ENCODE assay signal across 17 mouse cellular contexts in genomic region chr10:42245636-42246035, GRCm38 (mm10). TPM values are rescaled to one million over a fixed set of nuclear protein-coding genes. Genes with fewer than 3 reads are reported as not detected.
DNase-seq lines count a peak whose midpoint lies in the region; ATAC-seq and TF ChIP-seq lines count a peak whose summit lies in the region.
"Had no signal": no experiment of that assay in that cellular context is flagged by ENCODE, and none has a peak within 500 bp of the region (broad histone marks: within the 10 kb centered on the region; RNA-seq: fewer than 3 reads in every experiment).

No protein-coding gene starts in this region.

- no peak for ATAC-seq in liver, embryonic 11.5 days (replicated peaks; ENCODE audit: low FRiP score)
- no peak for ATAC-seq in limb, embryonic 15.5 days (ENCODE audit: insufficient number of reproducible peaks, low FRiP score, low TSS enrichment, low read depth)
- ATAC-seq in liver, postnatal 0 days: no peak
- ATAC-seq in activated CD4-positive, CD25-positive, alpha-beta regulatory T cell, adult 4 months: no peak
- ATAC-seq: forebrain, embryonic 15.5 days; hindbrain, postnatal 0 days; intestine, postnatal 0 days; Patski had no signal

- no peak for TF ChIP-seq CTCF in gastrocnemius, adult 2 months (IDR thresholded peaks at IDR 0.05)
- no peak for TF ChIP-seq CTCF in liver, postnatal 0 days (IDR thresholded peaks at IDR 0.05; ENCODE audit: low read depth)

- no peak for TF ChIP-seq EP300 in liver, postnatal 0 days (IDR thresholded peaks at IDR 0.05; ENCODE audit: low read depth)

- no peak overlapping the region; the same call in 1 of the 2 replicates for H3K4me2 ChIP-seq in liver, embryonic 11.5 days
- H3K4me2 ChIP-seq in limb, embryonic 15.5 days: no peak overlapping the region
- peak overlapping the region; percentile 38; the same call in 1 of the 2 replicates for H3K4me2 ChIP-seq in liver, postnatal 0 days (ENCODE audit: low read depth, low read length)
- H3K4me2 ChIP-seq: forebrain, embryonic 15.5 days; midbrain, embryonic 12.5 days; neural tube, embryonic 12.5 days had no signal

- H3K4me1 ChIP-seq in liver, embryonic 11.5 days (replicated peaks; ENCODE audit: control insufficient read depth, insufficient read depth, low read length): peaks cover 80% of the 10 kb centered on the region
- peaks cover 71% of the 10 kb centered on the region for H3K4me1 ChIP-seq in limb, embryonic 15.5 days
- peaks cover 77% of the 10 kb centered on the region for H3K4me1 ChIP-seq in liver, postnatal 0 days (ENCODE audit: insufficient read depth)

- WGBS in liver, embryonic 11.5 days: 88% methylated on average over 3 of the region's 3 CpGs
- WGBS in limb, embryonic 15.5 days: 59% methylated on average over 3 of the region's 3 CpGs
- WGBS in liver, postnatal 0 days (ENCODE audit: insufficient replicate concordance): 91% methylated on average over 3 of the region's 3 CpGs

- no peak overlapping the region for H3K9ac ChIP-seq in liver, embryonic 11.5 days (ENCODE audit: low read depth, low read length)
- no peak overlapping the region for H3K9ac ChIP-seq in limb, embryonic 15.5 days
- H3K9ac ChIP-seq in liver, postnatal 0 days (replicated peaks): no peak overlapping the region; the same call in 1 of the 2 replicates
- H3K9ac ChIP-seq: forebrain, embryonic 15.5 days; midbrain, embryonic 12.5 days; neural tube, embryonic 12.5 days had no signal

- no peaks in the 10 kb centered on the region; the same call in 1 of the 2 replicates for H3K36me3 ChIP-seq in liver, embryonic 11.5 days (ENCODE audit: control insufficient read depth, insufficient read depth, low read length)
- H3K36me3 ChIP-seq in limb, embryonic 15.5 days: no peaks in the 10 kb centered on the region
- peaks cover 1% of the 10 kb centered on the region for H3K36me3 ChIP-seq in liver, postnatal 0 days (replicated peaks; ENCODE audit: insufficient read depth, low read length)
- H3K36me3 ChIP-seq: forebrain, embryonic 15.5 days; hindbrain, embryonic 10.5 days; midbrain, embryonic 12.5 days; neural tube, embryonic 12.5 days had no signal

- H3K4me3 ChIP-seq in gastrocnemius, adult 2 months: no peak overlapping the region
- H3K4me3 ChIP-seq in liver, embryonic 11.5 days (ENCODE audit: low read depth, low read length): no peak overlapping the region
- no peak overlapping the region for H3K4me3 ChIP-seq in limb, embryonic 15.5 days
- no peak overlapping the region for H3K4me3 ChIP-seq in liver, postnatal 0 days (ENCODE audit: low read depth, low read length)
- H3K4me3 ChIP-seq: forebrain, embryonic 15.5 days; hindbrain, embryonic 10.5 days; midbrain, embryonic 12.5 days; neural tube, embryonic 12.5 days had no signal

- DNase-seq in gastrocnemius, adult 2 months: no peak
- DNase-seq in gastrocnemius, postnatal 25 days: no peak
- DNase-seq in liver, embryonic 11.5 days (ENCODE audit: low spot score): no peak
- no peak for DNase-seq in liver
- DNase-seq in liver, postnatal 0 days: no peak
- DNase-seq: adrenal gland, postnatal 10 days; right cerebral cortex, postnatal 4 days; thymus, adult 2 months had no signal

- intact Hi-C loops in gastrocnemius, adult 2 months (cut with DNase I): no loop called here

- no peaks in the 10 kb centered on the region for H3K9me3 ChIP-seq in liver, embryonic 11.5 days (ENCODE audit: control insufficient read depth, low read length)
- H3K9me3 ChIP-seq in limb, embryonic 15.5 days: no peaks in the 10 kb centered on the region
- H3K9me3 ChIP-seq in liver, postnatal 0 days (ENCODE audit: low read length): no peaks in the 10 kb centered on the region
- H3K9me3 ChIP-seq: forebrain, embryonic 15.5 days; hindbrain, embryonic 10.5 days; midbrain, embryonic 12.5 days; neural tube, embryonic 12.5 days had no signal

- H3K27me3 ChIP-seq in liver, embryonic 11.5 days (replicated peaks; ENCODE audit: control insufficient read depth, insufficient read depth, low read length): no peaks in the 10 kb centered on the region
- H3K27me3 ChIP-seq in limb, embryonic 15.5 days: no peaks in the 10 kb centered on the region
- no peaks in the 10 kb centered on the region for H3K27me3 ChIP-seq in liver, postnatal 0 days (ENCODE audit: insufficient read depth, low read length)
- H3K27me3 ChIP-seq: forebrain, embryonic 15.5 days; midbrain, embryonic 12.5 days; neural tube, embryonic 12.5 days; Patski had no signal

- H3K27ac ChIP-seq in gastrocnemius, adult 2 months: 0 out of 2 replicates have a peak overlapping the region, but pooled peaks have one; percentile 1
- peak overlapping the region; percentile 65 for H3K27ac ChIP-seq in liver, embryonic 11.5 days (ENCODE audit: low read depth, low read length)
- peak overlapping the region; percentile 47; the same call in 1 of the 2 replicates for H3K27ac ChIP-seq in limb, embryonic 15.5 days
- H3K27ac ChIP-seq in liver, postnatal 0 days (ENCODE audit: low read depth): peak overlapping the region; percentile 30
- H3K27ac ChIP-seq: forebrain, embryonic 15.5 days; hindbrain, embryonic 10.5 days; hindbrain, postnatal 0 days; midbrain, embryonic 12.5 days; neural tube, embryonic 12.5 days had no signal

RNA-seq across cellular contexts. Expression of gene Foxo3, which starts 30.9 kb away (rescaled TPM):
- 10 to 100 TPM; 25.7 to 40.5 TPM for total RNA-seq in gastrocnemius, adult 2 months (2021)
- total RNA-seq in gastrocnemius, postnatal 25 days (2021): 10 to 100 TPM; 21.6 to 22.6 TPM
- 11.7 and 12.3 TPM in 2 replicates for polyA plus RNA-seq in liver, embryonic 11.5 days (2014; fragmentation: Nextera tagmentation; extraction: Ambion mirVana)
- 9.0 and 10.2 TPM in 2 replicates for polyA plus RNA-seq in limb, embryonic 15.5 days (2015; fragmentation: Nextera tagmentation; extraction: Ambion mirVana)
- polyA plus RNA-seq in liver, postnatal 0 days (2015; fragmentation: Nextera tagmentation; extraction: Ambion mirVana): 8.4 and 9.4 TPM in 2 replicates
- 1 to 10 TPM; 8.6 to 9.4 TPM for polyA plus RNA-seq in activated CD4-positive, CD25-positive, alpha-beta regulatory T cell, adult 4 months (2017; shearing (Covaris generic))

Comparison
In these comparisons a context has a peak if more than half of its experiments do, and no peak if none do; other contexts are left out.
1. H3K27ac ChIP-seq: peak in every context shown above with its lines; median percentile 65 in liver, embryonic 11.5 days; 47 in limb, embryonic 15.5 days; 30 in liver, postnatal 0 days; 1 in gastrocnemius, adult 2 months.